Mouse (Mus musculus) E14TG2a.4 (cell line): ENCODE data around the gene Zfp459.
"Not testable (repeated sequence)": the region's sequence is repeated elsewhere in the genome, so short reads cannot be mapped to it uniquely, and the experiment has no call there.

Experiments
- H3K27me3 ChIP-seq: 2 replicates; pipeline ENCODE4 v1.6.1; 2014; ENCODE audit warnings: low read length, control low read depth; ENCODE audit not compliant: insufficient read depth
- H3K36me3 ChIP-seq: 2 replicates; pipeline ENCODE4 v1.6.1; 2014; ENCODE audit warnings: low read length, control low read depth; ENCODE audit not compliant: insufficient read depth
- H3K4me1 ChIP-seq: replicated peaks from 2 replicates; pipeline ENCODE4 v1.6.1; 2014; ENCODE audit warnings: low read depth, low read length, control low read depth
- H3K4me3 ChIP-seq: replicated peaks from 2 replicates; pipeline ENCODE4 v1.5.1; 2014; ENCODE audit warnings: mild to moderate bottlenecking, low read length
- H3K9me3 ChIP-seq: 2 replicates; pipeline ENCODE4 v1.6.1; 2014; ENCODE audit warnings: low read length, control low read depth
- CTCF ChIP-seq: conservative IDR thresholded peaks from 2 replicates; pipeline ENCODE4 v1.5.1; 2014; ENCODE audit warnings: low read length
- NANOG ChIP-seq: IDR thresholded peaks from 2 replicates; pipeline ENCODE4 v1.6.1; 2014; ENCODE audit warnings: borderline replicate concordance, low read length, mixed read lengths
- POU5F1 ChIP-seq: IDR thresholded peaks from 2 replicates; pipeline ENCODE4 v1.6.1; 2014; ENCODE audit warnings: low read length, borderline replicate concordance

Zfp459 gene

DNA sequence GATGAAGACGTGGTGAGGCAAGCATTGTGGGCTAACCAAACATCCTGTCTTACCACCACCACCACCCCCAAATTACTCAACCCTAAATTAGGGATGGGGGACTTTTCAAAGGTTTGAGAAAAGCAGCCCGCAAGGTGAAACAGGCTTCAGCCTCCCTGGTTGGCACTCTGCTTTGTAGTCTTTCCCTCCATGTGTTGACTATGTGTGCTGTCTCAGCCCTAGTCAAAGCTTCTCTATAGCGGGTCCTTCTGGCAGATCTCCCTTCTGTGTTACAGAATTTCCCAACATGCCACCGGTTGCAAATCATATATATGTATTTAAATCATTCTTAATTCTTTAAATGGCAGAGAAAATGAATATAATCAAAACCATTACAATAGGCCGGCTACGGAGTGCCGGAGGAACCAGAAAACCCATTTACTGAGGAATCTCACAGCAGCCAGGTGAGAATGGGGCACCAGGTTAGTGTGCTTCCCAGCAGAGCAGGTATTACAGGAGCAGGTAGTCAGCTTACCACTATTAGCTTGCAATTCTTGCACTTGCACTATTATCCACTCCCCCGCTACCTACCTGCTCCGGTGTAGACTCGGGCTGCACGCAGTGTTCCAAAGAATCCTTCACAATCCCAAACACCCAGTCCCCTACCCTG, 536 bp downstream of the Zfp459 start:
- Histone ChIP-seq H3K4me3 (peak overlapping the region; percentile 92), H3K36me3 (peaks cover 24% of the 10 kb centered on the region), H3K27me3 (no peaks in the 10 kb centered on the region), H3K9me3 (no peaks in the 10 kb centered on the region), H3K4me1 (peaks cover 68% of the 10 kb centered on the region)
- no peak for TF ChIP-seq NANOG
- no peak for TF ChIP-seq POU5F1
- no peak for TF ChIP-seq CTCF

DNA sequence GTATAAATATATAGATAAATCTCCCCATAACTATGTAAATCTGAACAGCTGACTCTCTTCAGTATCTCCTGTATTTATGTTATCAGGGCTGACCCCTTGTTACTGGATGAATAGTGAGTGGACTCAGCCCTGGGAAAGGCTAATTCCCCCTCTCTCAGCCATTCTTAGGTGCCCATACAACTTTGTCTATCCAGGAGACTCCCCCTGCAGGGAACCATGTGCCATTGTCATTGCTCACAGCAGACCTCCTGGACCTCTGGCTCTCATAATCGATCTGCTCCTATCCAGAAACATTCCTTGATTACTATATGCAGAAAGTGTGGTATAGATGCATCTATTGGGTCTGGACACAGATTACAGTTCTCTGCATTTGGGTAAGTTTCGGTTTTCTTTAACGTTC, 4.4 kb downstream of the Zfp459 start:
- Histone ChIP-seq H3K36me3 (peaks cover 60% of the 10 kb centered on the region), H3K27me3 (no peaks in the 10 kb centered on the region), H3K9me3 (no peaks in the 10 kb centered on the region), H3K4me3 (peak overlapping the region; percentile 41), H3K4me1 (peaks cover 49% of the 10 kb centered on the region)
- no peak for TF ChIP-seq NANOG
- TF ChIP-seq POU5F1 = no peak
- TF ChIP-seq CTCF = peak; percentile 24

DNA sequence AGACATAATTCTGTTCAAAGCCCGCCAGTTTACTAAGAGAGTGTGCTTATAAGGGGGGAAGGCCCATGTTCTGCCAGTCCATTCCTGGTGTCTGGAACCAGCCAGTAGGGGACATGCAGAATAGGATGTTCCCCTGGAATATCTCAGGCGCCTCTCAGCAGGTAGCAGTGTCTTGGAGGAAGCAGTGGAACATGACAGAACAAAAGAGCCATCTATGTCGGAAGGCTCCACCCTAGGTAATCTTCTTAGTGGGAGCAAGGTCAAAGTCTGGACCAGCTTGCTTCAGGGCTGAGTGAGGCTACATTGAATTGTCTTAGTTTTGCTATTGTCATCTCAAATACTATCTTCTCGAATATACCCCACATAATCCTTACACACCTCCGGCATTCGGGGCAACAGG, 5.5 kb downstream of the Zfp459 start:
- Histone ChIP-seq H3K27me3 (no peaks in the 10 kb centered on the region), H3K4me1 (peaks cover 44% of the 10 kb centered on the region)
- TF ChIP-seq CTCF (no peak; the same call in 1 of the 2 replicates), POU5F1 (no peak), NANOG (peak; percentile 74)

DNA sequence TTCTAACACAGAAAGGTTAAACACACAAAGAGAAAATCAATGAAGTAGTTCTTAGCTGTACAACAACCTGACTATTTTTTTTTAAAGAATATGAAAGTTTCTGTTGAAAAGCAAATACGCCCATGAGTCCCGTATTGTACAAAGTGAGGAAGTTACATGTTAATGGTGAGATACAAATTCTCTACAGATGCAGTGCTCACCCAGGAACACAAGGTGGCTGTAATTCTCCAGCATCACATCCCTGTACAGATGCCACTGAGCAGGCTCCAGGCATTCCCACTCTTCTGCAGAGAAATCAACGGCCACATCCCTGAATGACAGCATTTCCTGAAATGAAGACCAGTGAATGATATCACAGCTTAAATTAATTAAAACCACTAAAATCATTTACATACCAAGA, 7.6 kb downstream of the Zfp459 start:
- Histone ChIP-seq H3K4me1 (peaks cover 39% of the 10 kb centered on the region), H3K36me3 (peaks cover 84% of the 10 kb centered on the region)
- not testable (repeated sequence) for H3K9me3 ChIP-seq, H3K4me3 ChIP-seq, H3K27me3 ChIP-seq

More for the DNA sequence above, 5.5 kb downstream of the Zfp459 start:
- Histone ChIP-seq H3K4me3 (peak overlapping the region; percentile 57), H3K36me3 (peaks cover 70% of the 10 kb centered on the region), H3K9me3 (no peaks in the 10 kb centered on the region)

DNA sequence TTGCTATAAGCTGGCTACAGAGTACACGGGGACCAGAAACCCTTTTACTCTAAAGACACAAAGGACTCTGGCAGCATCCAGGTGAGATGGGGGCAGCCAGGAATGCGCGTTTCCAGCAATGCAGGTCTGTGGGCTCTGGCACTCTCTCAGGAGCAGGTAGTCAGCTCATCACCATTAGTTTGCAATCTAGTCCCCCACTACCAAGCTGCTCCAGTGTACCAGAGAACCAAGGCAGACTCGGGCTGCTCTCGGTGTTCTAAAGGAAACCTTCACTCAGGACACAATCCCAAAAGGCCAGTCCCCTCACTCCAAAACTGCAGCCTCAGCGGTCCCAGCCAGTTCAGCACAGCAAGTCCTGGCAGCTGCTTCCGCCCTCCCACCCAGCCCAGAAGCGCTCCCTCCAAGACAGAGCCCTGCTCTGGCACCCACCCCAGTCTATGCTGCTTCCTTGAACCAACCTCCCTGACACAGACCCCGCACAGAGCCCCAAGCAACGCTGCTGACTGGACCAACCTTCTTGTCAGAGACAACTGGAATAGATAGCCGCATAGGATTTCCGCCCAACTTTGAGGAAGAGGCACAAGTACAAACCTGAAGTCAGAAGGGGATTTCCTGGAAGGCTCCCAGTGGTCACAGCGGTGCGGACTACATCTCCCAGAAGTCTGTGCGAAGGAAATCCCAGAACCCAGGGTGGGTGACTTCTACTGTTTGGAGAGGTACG, 21.9 kb downstream of the Zfp459 start, which contains the start of gene Zfp429:
Gene Zfp429, minus strand, starts transcription at position 637 of the 721 bp plus-strand sequence.
- H3K27me3 ChIP-seq, H3K36me3 ChIP-seq, H3K9me3 ChIP-seq: not testable (repeated sequence)
- peaks cover 16% of the 10 kb centered on the region for H3K4me1 ChIP-seq
- H3K4me3 ChIP-seq = peak within 1 kb of the TSS; percentile 60

DNA sequence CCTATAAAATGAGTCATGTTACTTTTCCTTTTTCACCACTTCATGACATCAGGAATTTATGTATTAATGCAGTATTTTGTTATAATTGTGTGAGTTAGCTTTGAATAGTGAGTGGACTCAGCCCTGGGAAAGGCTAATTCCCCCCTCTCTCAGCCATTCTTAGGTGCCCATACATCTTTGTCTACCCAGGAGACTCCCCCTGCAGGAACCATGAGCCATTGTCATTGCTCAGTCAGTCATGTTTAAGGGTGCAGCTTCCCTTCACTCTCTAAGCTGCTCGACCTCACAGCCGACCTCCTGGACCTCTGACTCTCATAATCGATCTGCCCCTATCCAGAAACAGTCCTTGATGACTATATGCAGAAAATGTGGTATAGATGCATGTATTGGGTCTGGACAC, 45.0 kb downstream of the Zfp459 start:
- not testable (repeated sequence) for H3K4me1 ChIP-seq, H3K36me3 ChIP-seq, H3K4me3 ChIP-seq, H3K27me3 ChIP-seq, H3K9me3 ChIP-seq

DNA sequence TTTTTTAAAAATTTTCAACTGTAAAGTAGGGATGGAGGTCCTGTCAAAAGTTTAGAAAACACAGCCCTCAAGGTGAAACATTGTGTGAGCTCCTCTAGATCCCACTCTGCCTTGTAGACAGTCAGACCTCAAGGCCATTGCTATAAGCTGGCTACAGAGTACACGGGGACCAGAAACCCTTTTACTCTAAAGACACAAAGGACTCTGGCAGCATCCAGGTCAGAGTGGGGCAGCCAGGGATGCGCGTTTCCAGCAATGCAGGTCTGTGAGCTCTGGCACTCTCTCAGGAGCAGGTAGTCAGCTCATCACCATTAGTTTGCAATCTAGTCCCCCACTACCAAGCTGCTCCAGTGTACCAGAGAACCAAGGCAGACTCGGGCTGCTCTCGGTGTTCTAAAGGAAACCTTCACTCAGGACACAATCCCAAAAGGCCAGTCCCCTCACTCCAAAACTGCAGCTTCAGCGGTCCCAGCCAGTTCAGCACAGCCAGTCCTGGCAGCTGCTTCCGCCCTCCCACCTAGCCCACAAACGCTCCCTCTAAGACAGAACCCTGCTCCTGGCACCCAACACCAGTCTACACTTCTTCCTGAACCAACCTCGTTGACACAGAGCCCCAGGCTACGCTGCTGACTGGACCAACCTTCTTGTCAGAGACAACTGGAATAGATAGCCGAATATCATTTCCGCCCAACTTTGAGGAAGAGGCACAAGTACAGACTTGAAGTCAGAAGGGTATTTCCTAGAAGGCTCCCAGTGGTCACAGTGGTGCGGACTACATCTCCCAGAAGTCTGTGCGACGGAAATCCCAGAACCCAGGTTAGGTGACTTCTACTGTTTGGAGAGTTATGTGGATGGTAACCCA, 45.9 kb downstream of the Zfp459 start, which contains the start of the genes Gm28041 and Zfp456:
Gene Gm28041, minus strand, starts transcription at position 684 of the 862 bp plus-strand sequence.
Gene Zfp456, minus strand, starts transcription at position 761 of the 862 bp plus-strand sequence.
- peak within 1 kb of the TSS; percentile 68 for H3K4me3 ChIP-seq
- H3K4me1 ChIP-seq = not testable (repeated sequence)

DNA sequence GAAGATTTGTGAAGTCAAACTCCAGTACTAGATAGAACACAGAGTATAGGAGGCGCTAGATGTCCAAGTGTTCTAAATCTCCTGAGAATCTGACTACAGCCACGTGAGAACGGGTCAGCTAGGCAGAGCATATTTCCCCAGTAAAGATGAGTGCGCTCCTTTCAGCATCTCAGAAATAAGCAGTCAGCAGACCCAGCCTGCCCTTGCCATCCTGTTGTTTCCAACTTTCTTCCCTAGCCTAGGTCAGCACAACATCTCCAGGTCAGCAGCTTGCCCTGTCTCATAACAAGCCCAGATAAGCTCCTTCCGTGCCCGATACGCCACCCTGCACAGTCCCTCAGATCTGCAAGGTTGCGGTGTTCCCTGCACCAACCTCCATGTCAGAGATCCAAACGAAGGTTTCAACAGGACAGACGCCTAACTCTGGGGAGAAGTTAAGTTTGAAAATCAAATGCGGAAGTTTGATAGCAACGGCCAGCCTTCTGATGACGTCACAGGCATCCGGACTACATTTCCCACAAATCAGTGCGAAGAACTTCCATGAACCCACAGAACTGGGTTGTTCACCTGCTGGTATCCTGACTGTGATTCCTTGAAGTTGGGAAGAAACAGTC, 61.0 kb downstream of the Zfp459 start, which contains the start of the genes Gm28044 and Zfp953:
Gene Gm28044, minus strand, starts transcription at position 406 of the 614 bp plus-strand sequence.
Gene Zfp953, minus strand, starts transcription at position 475 of the 614 bp plus-strand sequence.
- peak within 1 kb of the TSS; percentile 90 for H3K4me3 ChIP-seq
- peaks cover 7% of the 10 kb centered on the region for H3K4me1 ChIP-seq
- no peaks in the 10 kb centered on the region for H3K27me3 ChIP-seq
- TF ChIP-seq NANOG (no peak), POU5F1 (no peak), CTCF (no peak; the same call in 1 of the 2 replicates)
- H3K9me3 ChIP-seq = no peaks in the 10 kb centered on the region
- H3K36me3 ChIP-seq = no peaks in the 10 kb centered on the region

More for the DNA sequence above, 45.9 kb downstream of the Zfp459 start, which contains the start of the genes Gm28041 and Zfp456:
- H3K9me3 ChIP-seq, H3K27me3 ChIP-seq, H3K36me3 ChIP-seq: not testable (repeated sequence)
